Mouse (Mus musculus) stomach, embryonic 14.5 days (tissue): ENCODE data around the gene Nmnat2. TPM values are rescaled to one million over a fixed set of nuclear protein-coding genes. Genes with fewer than 3 reads are reported as not detected.

Source experiments
- ATAC-seq: fragments of 200-750 bp; cut with Nextera tagmentation; 2 replicates; pipeline ENCODE4 v1.8.0; 2017; ENCODE audit warnings: low read depth, moderate TSS enrichment; ENCODE audit not compliant: insufficient number of reproducible peaks, insufficient read depth, low FRiP score
- H3K27ac ChIP-seq: fragments of 300-500 bp; sonication (generic); 2 replicates; pipeline ENCODE4 v1.5.1; 2014; ENCODE audit warnings: mild to moderate bottlenecking, low read length, moderate library complexity, mixed read lengths
- H3K27me3 ChIP-seq: fragments of 300-500 bp; sonication (generic); 2 replicates; pipeline ENCODE4 v1.6.1; 2014; ENCODE audit warnings: low read length, control low read depth, mixed read lengths; ENCODE audit not compliant: control insufficient read depth, insufficient read depth
- H3K36me3 ChIP-seq: fragments of 300-500 bp; sonication (generic); 2 replicates; pipeline ENCODE4 v1.6.1; 2014; ENCODE audit warnings: mild to moderate bottlenecking, control low read depth, low read length, moderate library complexity, mixed read lengths; ENCODE audit not compliant: control insufficient read depth, insufficient read depth
- H3K4me1 ChIP-seq: fragments of 300-500 bp; sonication (generic); 2 replicates; pipeline ENCODE4 v1.6.1; 2014; ENCODE audit warnings: low read length, control low read depth, mixed read lengths; ENCODE audit not compliant: control insufficient read depth, insufficient read depth
- H3K4me2 ChIP-seq: fragments of 300-500 bp; sonication (generic); replicated peaks from 2 replicates; pipeline ENCODE4 v1.6.1; 2014; ENCODE audit warnings: low read depth, low read length, control low read depth
- H3K4me3 ChIP-seq: fragments of 300-500 bp; sonication (generic); 2 replicates; pipeline ENCODE4 v1.5.1; 2014; ENCODE audit warnings: low read depth, low read length, control low read depth
- H3K9ac ChIP-seq: fragments of 300-500 bp; sonication (generic); replicated peaks from 2 replicates; pipeline ENCODE4 v1.6.1; 2014; ENCODE audit warnings: low read depth, mild to moderate bottlenecking, control low read depth, low read length, moderate library complexity, mixed read lengths
- H3K9me3 ChIP-seq: fragments of 300-500 bp; sonication (generic); 2 replicates; pipeline ENCODE4 v1.6.1; 2016; ENCODE audit warnings: low read depth, low read length, control low read depth; ENCODE audit not compliant: control insufficient read depth
- WGBS: fragments of 180-500 bp; shearing (Covaris S2); extraction: QIAGEN DNeasy Blood & Tissue Kit; methylation state at CpG from one replicate; pipeline ENCODE4 v1.1.7; 2014; 5-methylcytosine and 5-hydroxymethylcytosine counted together
- polyA plus RNA-seq: library from polyadenylated mRNA; unstranded; fragments of >200 nt; fragmentation: Nextera tagmentation; extraction: Ambion mirVana; gene quantifications from 2 replicates; pipeline ENCODE4 v1.2.1, GENCODE M21; 2014

Nmnat2 gene
- polyA plus RNA-seq, 1 experiment from 2014 or later: 3.8 TPM

DNA sequence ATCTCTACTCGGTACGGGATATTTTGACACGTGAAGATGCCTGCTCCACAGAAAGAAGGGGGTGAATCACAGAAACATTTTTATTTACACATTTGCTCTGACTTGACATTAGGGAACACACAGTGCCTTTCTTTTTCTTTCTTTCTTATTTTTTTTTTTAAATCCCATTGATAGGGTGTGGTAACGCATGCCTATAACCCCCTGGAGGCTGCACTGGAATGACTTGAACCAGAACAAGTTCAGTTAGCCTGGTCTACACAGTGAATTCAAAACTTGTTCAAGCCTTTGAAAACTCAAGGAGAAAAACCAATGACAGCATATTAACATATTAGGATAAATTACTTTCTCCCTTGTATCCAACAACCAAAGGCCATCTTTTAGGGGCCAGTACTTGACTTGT is 204.3 kb downstream of the Nmnat2 start:
- no peak for ATAC-seq
- Histone ChIP-seq H3K4me2 (no peak overlapping the region), H3K4me3 (no peak overlapping the region), H3K4me1 (peaks cover 3% of the 10 kb centered on the region; the same call in 1 of the 2 replicates), H3K36me3 (no peaks in the 10 kb centered on the region), H3K27ac (no peak overlapping the region), H3K9ac (no peak overlapping the region), H3K27me3 (no peaks in the 10 kb centered on the region), H3K9me3 (no peaks in the 10 kb centered on the region)
- WGBS: 87% methylated on average over 4 of the region's 4 CpGs

DNA sequence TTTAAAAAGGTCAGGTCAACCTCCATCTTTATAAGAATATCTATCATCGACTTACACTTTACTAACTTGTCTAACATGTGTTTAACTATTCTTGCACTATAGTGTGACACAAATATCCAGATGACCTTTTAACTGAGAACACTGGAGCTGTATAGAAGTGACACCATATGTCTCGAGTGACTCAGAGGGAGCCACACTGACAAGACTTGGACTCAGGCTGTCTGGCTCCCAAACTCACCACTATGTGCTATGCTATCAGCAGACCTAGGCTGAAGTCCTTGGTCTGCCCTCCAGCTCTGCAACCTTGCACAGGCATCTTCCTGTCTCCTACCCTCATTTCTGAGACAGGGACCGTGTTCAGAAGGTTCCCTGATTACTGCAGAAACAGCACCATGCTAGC is 209.0 kb downstream of the Nmnat2 start:
- H3K27me3 ChIP-seq: no peaks in the 10 kb centered on the region
- H3K4me1 ChIP-seq: no peaks in the 10 kb centered on the region
- H3K4me2 ChIP-seq: no peak overlapping the region
- H3K9me3 ChIP-seq: no peaks in the 10 kb centered on the region
- no peak overlapping the region for H3K9ac ChIP-seq
- H3K27ac ChIP-seq: no peak overlapping the region
- 71% methylated on average over 3 of the region's 3 CpGs for WGBS
- ATAC-seq: no peak
- no peak overlapping the region for H3K4me3 ChIP-seq
- H3K36me3 ChIP-seq: no peaks in the 10 kb centered on the region

DNA sequence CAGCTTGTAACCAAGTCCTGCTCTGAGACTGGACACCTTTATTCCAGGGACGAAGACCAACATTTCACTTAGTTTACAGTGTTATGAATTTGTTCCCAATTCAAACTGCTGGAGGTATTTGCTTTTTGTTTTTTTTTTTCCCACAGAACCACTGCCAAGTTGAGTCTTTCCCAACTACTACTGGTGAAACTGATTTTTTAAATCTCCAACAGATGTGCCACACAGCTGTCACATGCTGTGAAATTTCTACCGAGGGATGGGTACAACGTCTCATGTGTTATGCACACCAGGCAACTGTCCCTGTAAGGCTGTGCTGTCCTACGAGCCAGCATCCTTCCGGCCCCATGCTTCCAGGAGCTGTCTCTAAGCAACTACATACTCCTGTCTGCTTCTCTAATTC is 213.5 kb downstream of the Nmnat2 start:
- Histone ChIP-seq H3K27ac (no peak overlapping the region), H3K9me3 (no peaks in the 10 kb centered on the region), H3K4me2 (no peak overlapping the region), H3K4me1 (peaks cover 11% of the 10 kb centered on the region), H3K4me3 (no peak overlapping the region), H3K9ac (no peak overlapping the region), H3K27me3 (no peaks in the 10 kb centered on the region), H3K36me3 (no peaks in the 10 kb centered on the region)
- 83% methylated on average over 5 of the region's 5 CpGs for WGBS
- ATAC-seq: no peak

Other genes starting within 250 kb of the Nmnat2 start
- not detected in 2 replicates for gene Apobec4, start 204.4 kb upstream of the Nmnat2 start, polyA plus RNA-seq
- gene Rgl1, start 188.6 kb upstream of the Nmnat2 start, polyA plus RNA-seq: 60.4 and 61.2 TPM in 2 replicates
- 340 and 368 TPM in 2 replicates for gene Arpc5, start 188.5 kb upstream of the Nmnat2 start, polyA plus RNA-seq
- 3.7 and 5.4 TPM in 2 replicates for gene Ncf2, start 154.8 kb upstream of the Nmnat2 start, polyA plus RNA-seq
- gene Smg7, start 52.3 kb upstream of the Nmnat2 start, polyA plus RNA-seq: 37.6 and 37.7 TPM in 2 replicates
- gene Lamc2, start 231.5 kb downstream of the Nmnat2 start, polyA plus RNA-seq: 14.3 and 15.2 TPM in 2 replicates